Mouse (Mus musculus): Measurements from ENCODE around the gene Zswim3. TPM values are rescaled to one million over a fixed set of nuclear protein-coding genes. Genes with fewer than 3 reads are reported as not detected.

The Zswim3 gene
- polyA plus RNA-seq (2015; fragmentation: Illumina TruSeq; extraction: RNeasy Lipid Tissue Mini Kit (QIAGEN cat#74804); ENCODE audit: insufficient read depth, low replicate concordance), result 5.5 TPM

DNA sequence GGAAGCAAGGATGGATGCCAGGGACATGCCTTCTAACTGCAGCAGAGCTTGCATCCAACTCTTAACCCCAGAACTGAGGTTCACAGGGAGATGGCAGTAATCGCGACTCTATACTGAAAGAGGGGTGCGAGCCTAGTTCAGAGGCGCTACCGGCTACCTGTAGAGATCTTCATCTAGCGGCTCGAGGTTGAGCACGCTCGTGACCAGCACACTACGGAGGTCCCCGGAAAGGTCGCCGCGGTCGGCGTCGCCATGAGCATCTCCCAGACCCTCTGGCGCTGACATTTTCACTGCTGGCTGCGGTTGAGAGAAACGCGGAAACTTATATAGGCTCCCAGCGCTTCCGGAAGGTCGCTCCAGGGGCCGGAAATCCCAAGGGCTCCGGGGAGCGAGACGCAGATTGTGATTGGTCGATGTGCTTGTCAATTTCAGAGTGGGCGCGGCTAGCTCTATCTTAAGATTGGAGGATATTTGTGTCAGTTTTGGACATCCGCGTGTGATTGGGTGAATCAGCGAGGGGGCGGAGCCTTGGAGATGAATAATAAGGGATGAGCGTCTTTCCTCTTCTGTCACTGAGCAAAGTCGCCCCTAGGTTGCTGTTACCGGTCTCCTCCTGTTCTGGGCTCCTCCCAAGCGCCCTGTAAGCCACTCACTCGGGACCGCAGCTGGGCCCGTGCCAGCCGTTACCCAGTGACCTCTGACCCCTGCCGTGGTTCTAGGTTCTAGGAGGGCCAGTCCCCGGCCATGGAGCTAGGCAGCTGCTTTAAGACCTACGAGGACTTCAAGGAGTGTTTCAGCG is at the start of gene Zswim3, which contains the start of gene Acot8:
Gene Zswim3, plus strand, starts transcription at position 566 of the 799 bp plus-strand sequence.
Gene Acot8, minus strand, starts transcription at position 350 of the 799 bp plus-strand sequence.

DNA sequence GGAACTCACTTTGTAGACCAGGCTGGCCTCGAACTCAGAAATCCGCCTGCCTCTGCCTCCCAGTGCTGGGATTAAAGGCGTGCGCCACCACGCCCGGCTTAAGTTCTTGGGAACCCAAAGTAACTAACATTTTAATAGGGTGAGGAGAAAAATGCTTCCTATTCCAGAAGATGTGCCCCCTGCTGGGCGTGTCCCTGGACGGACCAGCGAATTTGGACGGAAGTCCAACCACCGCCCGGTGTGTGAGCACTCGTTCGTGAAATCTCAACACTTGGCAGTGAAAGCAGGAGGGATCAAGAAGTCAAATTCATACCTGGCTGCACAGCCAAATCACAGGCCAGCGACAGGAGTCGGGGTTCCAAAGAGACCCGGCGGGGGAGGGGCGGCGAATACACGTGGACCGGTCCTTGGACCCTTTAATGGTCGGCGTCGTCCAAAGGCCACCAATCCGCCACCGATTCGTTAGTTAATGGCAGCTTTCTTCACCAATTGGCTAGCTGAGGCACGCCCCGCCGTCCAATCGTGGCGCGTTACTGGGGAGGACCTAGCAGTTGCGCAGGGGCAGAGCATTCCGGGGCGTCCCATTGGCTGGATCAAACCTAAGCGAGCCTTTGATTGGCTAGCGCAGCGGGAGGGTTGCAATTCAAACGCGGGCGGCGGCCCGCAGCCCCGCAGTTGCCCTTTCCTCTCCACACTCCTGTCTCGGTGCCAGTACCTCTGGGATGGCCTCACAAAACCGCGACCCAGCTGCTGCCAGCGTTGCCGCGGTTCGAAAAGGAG is 35.5 kb upstream of the Zswim3 start, which contains the start of gene Ube2c:
Gene Ube2c, plus strand, starts transcription at position 641 of the 780 bp plus-strand sequence.

DNA sequence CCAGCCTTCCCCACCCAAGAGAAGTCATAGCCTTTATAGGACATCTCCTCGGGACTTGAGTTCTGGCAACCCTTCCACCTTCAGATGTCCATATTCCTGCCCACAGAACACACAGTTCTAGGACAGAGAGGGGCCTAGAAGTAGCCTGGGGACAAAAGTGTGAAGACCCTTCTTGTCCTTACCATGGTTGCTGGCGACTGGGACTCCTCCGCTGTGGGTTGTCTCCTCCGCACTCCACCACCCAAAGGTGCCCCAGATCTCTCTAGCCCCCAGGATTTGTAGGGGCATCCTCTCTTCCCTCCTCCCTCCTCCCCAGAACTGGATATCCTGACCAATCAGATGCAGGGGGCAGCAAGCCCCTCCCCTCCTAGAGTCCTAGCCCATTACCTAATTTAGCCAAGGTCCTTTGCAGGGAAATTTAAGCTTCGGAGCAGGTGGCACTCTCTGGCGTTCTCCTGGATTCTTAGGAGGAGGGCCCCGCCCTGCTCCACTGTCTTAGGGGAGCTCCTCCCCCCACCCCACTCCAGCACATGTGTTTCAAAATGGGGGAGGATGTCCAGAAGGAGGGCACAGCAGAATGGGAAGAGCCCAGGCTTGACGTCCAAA is 25.3 kb upstream of the Zswim3 start, which contains the start of gene Tnnc2:
Gene Tnnc2, minus strand, starts transcription at position 487 of the 606 bp plus-strand sequence.

DNA sequence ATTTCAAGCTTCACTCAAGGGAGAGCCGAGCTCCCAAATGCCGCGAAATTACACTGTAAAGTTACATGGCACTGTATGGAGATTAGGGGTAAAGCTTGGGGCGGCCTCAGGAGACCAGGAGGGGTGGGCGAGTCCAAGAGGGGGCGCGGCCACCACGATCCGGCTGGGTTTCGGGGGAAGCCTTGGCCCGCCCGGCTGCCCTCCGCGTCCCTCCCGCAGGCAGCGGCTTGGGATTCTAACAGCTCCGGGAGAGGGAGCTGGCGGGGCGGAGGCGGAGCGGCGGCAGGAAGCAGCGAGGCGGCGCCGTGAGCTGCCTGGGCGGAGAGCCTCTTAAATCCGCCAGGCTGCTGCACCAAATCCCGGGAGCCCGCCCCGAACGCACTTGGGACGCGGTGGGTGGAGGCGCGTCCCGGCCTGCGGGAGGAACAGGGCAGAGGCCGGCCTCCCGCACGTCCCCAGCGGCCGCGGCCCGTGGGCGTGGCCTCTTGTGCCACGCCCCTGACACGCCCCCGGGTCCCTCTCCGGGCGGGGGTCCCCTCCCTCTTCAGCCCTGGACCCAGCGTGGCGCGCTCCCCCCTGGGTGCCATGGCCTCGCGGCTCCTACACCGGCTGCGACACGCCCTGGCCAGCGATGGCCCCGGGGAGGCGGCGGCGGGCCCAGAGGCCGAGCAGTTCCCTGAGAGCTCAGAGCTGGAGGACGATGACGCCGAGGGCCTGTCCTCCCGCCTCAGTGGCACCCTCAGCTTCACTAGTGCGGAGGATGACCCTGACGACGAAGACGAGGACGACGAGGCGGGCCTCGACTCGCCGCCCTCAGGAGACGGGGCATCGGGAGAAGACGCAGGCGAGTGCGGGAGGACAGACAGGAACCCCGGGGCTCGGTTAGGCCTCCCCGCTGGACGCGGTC is 19.2 kb upstream of the Zswim3 start, which contains the start of gene Snx21:
Gene Snx21, plus strand, starts transcription at position 343 of the 907 bp plus-strand sequence.

DNA sequence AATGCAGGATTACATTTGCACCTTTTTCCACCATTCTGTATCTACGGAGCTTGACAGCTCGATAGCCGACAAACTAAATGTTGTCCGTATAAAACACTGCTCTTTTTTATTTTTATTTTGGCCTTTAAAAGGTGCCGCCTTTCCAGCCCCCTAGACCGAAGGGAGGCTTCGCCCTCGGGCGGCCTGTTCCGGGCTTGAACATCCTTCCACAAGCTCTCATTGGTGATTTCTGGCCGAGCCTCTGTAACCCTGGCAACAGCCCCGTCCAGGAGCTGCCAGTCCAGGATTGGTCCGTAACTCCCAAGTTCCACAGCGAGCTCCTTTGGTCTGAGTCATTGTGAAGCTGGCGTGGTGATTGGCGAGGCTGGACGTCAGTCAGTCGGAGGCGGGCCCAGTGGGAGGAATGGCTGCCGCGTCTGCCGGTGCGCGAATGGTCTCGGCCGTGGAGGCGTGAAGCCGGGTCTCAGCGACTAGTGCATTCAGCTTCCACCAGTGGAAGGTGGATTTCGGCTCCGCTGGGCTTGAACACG is 17.8 kb downstream of the Zswim3 start, which contains the start of gene Zswim1:
Gene Zswim1, plus strand, starts transcription at position 51 of the 530 bp plus-strand sequence.

DNA sequence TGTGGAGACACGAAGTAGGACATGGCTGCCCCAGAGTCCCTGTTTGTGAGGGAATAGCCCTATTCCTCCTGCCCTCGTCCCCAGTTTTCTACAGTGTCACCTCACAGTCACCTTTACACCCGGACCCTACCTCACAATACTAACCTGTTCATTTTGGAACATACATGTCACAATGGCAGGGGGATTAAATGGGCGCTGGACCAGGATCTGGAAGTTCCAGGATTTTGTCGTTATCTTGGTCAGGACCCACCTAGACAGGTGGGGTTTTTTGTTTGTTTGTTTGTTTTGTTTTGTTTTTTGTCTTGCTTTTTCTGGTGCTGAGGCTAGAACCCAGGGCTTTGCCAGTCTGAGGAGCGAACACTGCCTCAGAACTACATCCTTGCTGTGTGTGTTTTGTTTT is 23.5 kb downstream of the Zswim3 start, which contains the start of gene Spata25:
Gene Spata25, minus strand, starts transcription at position 101 of the 400 bp plus-strand sequence.

DNA sequence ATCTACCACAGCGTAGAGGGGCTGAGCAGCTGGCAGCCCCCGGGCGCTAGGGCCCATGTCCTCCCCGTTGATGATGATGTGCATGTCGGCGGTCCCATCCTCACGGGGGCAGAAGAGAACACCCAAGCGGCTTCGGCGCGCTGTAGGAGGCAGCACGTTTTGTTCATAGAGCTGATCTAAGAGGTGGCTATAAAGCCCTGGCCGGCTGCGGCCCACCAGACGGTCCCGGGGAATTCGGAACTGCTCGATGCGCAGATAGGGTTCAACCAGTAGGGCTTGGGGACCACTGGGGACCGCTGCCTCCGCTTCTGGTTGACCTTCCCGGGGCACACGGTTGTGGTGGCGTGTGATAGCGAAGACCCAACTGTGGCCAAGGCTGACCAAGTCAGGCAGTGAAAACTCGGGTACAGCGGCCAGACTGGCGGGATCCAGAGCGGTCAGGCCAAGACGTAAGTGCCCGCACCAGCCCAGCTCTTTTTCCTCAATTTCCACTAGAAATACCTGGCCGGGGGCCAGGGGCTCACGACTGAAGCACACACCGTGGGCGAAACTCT is 27.9 kb downstream of the Zswim3 start, which contains the start of gene Ctsa:
Gene Ctsa, plus strand, starts transcription at position 126 of the 554 bp plus-strand sequence.

DNA sequence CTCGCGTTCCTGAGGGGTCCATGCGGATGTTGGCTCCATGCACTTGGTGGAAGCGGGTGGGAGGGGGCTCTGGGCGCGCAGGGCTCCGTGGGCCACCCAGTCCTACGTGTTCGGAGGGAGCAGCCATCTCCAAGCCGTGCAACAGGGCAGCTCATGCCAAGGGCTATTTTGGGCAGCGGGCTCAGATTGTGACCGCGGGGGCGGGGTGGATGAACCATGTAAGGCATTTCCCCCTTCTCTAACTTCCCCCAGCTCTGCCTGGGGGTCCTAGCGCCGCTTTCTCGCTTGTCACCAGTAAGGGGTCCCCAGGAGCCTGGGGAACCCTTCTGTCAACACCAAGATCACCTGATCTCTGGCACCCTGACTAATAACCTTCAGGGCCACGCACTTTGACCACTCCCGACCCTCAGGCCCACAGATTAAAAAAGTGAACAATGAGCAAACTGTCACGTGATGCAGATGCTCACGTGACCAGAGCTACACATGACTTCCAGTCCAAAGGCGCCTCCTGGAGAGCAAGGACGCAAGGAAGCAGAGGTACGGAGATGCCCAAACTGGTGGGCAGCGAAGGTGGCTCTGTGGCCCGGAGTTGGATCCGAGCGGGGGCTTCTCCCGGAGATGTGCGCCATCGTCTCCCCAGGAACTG is 28.5 kb downstream of the Zswim3 start, which contains the start of gene Neurl2:
Gene Neurl2, minus strand, starts transcription at position 143 of the 646 bp plus-strand sequence.

DNA sequence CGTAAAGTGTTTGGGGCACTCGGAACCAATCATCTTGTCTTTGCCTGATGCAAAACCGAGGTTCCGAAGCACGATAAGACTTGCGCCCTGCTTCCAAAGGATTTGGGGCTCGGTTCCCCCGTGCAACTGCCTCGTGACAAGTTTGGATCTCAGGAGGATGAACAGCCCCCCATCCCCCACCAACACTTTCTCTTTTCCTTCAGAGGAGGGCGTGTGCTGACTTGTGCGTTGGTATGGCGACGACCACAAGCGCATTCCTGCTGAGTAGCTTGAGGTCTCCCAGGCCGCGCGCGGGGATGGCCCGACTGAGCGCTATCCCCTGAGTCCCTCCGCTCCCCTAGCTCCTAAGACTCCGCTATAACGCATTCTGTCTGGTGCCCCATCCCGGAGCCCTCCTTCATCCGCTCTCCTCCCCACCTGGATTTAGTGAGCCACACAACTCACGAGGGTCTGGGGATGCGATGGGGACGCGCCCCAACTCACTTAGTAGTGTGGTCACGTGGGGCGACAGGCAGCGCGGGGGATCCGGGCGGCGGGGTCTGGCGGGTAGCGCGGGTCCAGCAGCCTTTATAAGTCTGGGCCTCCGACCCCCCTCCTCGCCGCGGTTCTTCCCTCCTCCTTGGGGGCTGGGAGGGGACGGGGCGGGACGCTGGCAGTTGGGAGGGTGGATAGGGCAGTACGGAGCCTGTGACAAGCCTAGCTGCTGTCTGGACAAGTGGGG is 52.4 kb downstream of the Zswim3 start, which contains the start of gene Pltp:
Gene Pltp, minus strand, starts transcription at position 611 of the 721 bp plus-strand sequence.

Other genes starting within 250 kb of the Zswim3 start
- gene Wfdc2, start 242.7 kb upstream of the Zswim3 start, polyA plus RNA-seq (2015; fragmentation: Illumina TruSeq; extraction: RNeasy Lipid Tissue Mini Kit (QIAGEN cat#74804); ENCODE audit: insufficient read depth, low replicate concordance), result not detected
- gene Spint3, start 231.6 kb upstream of the Zswim3 start, polyA plus RNA-seq (2015; fragmentation: Illumina TruSeq; extraction: RNeasy Lipid Tissue Mini Kit (QIAGEN cat#74804); ENCODE audit: insufficient read depth, low replicate concordance), result not detected
- gene Wfdc6a, start 219.7 kb upstream of the Zswim3 start, polyA plus RNA-seq (2015; fragmentation: Illumina TruSeq; extraction: RNeasy Lipid Tissue Mini Kit (QIAGEN cat#74804); ENCODE audit: insufficient read depth, low replicate concordance), result 0.44 TPM
- gene Eppin, start 211.5 kb upstream of the Zswim3 start, polyA plus RNA-seq (2015; fragmentation: Illumina TruSeq; extraction: RNeasy Lipid Tissue Mini Kit (QIAGEN cat#74804); ENCODE audit: insufficient read depth, low replicate concordance), result not detected
- gene Wfdc6b, start 191.6 kb upstream of the Zswim3 start, polyA plus RNA-seq (2015; fragmentation: Illumina TruSeq; extraction: RNeasy Lipid Tissue Mini Kit (QIAGEN cat#74804); ENCODE audit: insufficient read depth, low replicate concordance), result not detected
- not detected for gene Wfdc8, start 191.5 kb upstream of the Zswim3 start, polyA plus RNA-seq (2015; fragmentation: Illumina TruSeq; extraction: RNeasy Lipid Tissue Mini Kit (QIAGEN cat#74804); ENCODE audit: insufficient read depth, low replicate concordance)
- not detected for gene Wfdc16, start 166.3 kb upstream of the Zswim3 start, polyA plus RNA-seq (2015; fragmentation: Illumina TruSeq; extraction: RNeasy Lipid Tissue Mini Kit (QIAGEN cat#74804); ENCODE audit: insufficient read depth, low replicate concordance)
- gene Wfdc10, start 149.1 kb upstream of the Zswim3 start, polyA plus RNA-seq (2015; fragmentation: Illumina TruSeq; extraction: RNeasy Lipid Tissue Mini Kit (QIAGEN cat#74804); ENCODE audit: insufficient read depth, low replicate concordance), result not detected
- not detected for gene Wfdc9, start 148.5 kb upstream of the Zswim3 start, polyA plus RNA-seq (2015; fragmentation: Illumina TruSeq; extraction: RNeasy Lipid Tissue Mini Kit (QIAGEN cat#74804); ENCODE audit: insufficient read depth, low replicate concordance)
- gene Wfdc11, start 131.0 kb upstream of the Zswim3 start, polyA plus RNA-seq (2015; fragmentation: Illumina TruSeq; extraction: RNeasy Lipid Tissue Mini Kit (QIAGEN cat#74804); ENCODE audit: insufficient read depth, low replicate concordance), result not detected
- not detected for gene Wfdc13, start 120.0 kb upstream of the Zswim3 start, polyA plus RNA-seq (2015; fragmentation: Illumina TruSeq; extraction: RNeasy Lipid Tissue Mini Kit (QIAGEN cat#74804); ENCODE audit: insufficient read depth, low replicate concordance)
- not detected for gene Spint4, start 106.6 kb upstream of the Zswim3 start, polyA plus RNA-seq (2015; fragmentation: Illumina TruSeq; extraction: RNeasy Lipid Tissue Mini Kit (QIAGEN cat#74804); ENCODE audit: insufficient read depth, low replicate concordance)
- gene Spint5, start 89.8 kb upstream of the Zswim3 start, polyA plus RNA-seq (2015; fragmentation: Illumina TruSeq; extraction: RNeasy Lipid Tissue Mini Kit (QIAGEN cat#74804); ENCODE audit: insufficient read depth, low replicate concordance), result not detected
- gene Wfdc3, start 59.2 kb upstream of the Zswim3 start, polyA plus RNA-seq (2015; fragmentation: Illumina TruSeq; extraction: RNeasy Lipid Tissue Mini Kit (QIAGEN cat#74804); ENCODE audit: insufficient read depth, low replicate concordance), result 0.39 TPM
- 16.4 TPM for gene Dnttip1, start 59.1 kb upstream of the Zswim3 start, polyA plus RNA-seq (2015; fragmentation: Illumina TruSeq; extraction: RNeasy Lipid Tissue Mini Kit (QIAGEN cat#74804); ENCODE audit: insufficient read depth, low replicate concordance)
- 44.2 TPM for gene Ube2c, start 35.2 kb upstream of the Zswim3 start, polyA plus RNA-seq (2015; fragmentation: Illumina TruSeq; extraction: RNeasy Lipid Tissue Mini Kit (QIAGEN cat#74804); ENCODE audit: insufficient read depth, low replicate concordance)
- gene Tnnc2, start 25.1 kb upstream of the Zswim3 start, polyA plus RNA-seq (2015; fragmentation: Illumina TruSeq; extraction: RNeasy Lipid Tissue Mini Kit (QIAGEN cat#74804); ENCODE audit: insufficient read depth, low replicate concordance), result not detected
- 5.2 TPM for gene Snx21, start 19.3 kb upstream of the Zswim3 start, polyA plus RNA-seq (2015; fragmentation: Illumina TruSeq; extraction: RNeasy Lipid Tissue Mini Kit (QIAGEN cat#74804); ENCODE audit: insufficient read depth, low replicate concordance)
- 14.0 TPM for gene Acot8, start 216 bp upstream of the Zswim3 start, polyA plus RNA-seq (2015; fragmentation: Illumina TruSeq; extraction: RNeasy Lipid Tissue Mini Kit (QIAGEN cat#74804); ENCODE audit: insufficient read depth, low replicate concordance)
- gene Zswim1, start 17.6 kb downstream of the Zswim3 start, polyA plus RNA-seq (2015; fragmentation: Illumina TruSeq; extraction: RNeasy Lipid Tissue Mini Kit (QIAGEN cat#74804); ENCODE audit: insufficient read depth, low replicate concordance), result 4.9 TPM
- not detected for gene Spata25, start 23.4 kb downstream of the Zswim3 start, polyA plus RNA-seq (2015; fragmentation: Illumina TruSeq; extraction: RNeasy Lipid Tissue Mini Kit (QIAGEN cat#74804); ENCODE audit: insufficient read depth, low replicate concordance)
- 161 TPM for gene Ctsa, start 27.8 kb downstream of the Zswim3 start, polyA plus RNA-seq (2015; fragmentation: Illumina TruSeq; extraction: RNeasy Lipid Tissue Mini Kit (QIAGEN cat#74804); ENCODE audit: insufficient read depth, low replicate concordance)
- 0.99 TPM for gene Neurl2, start 28.4 kb downstream of the Zswim3 start, polyA plus RNA-seq (2015; fragmentation: Illumina TruSeq; extraction: RNeasy Lipid Tissue Mini Kit (QIAGEN cat#74804); ENCODE audit: insufficient read depth, low replicate concordance)
- 10.2 TPM for gene Pltp, start 52.6 kb downstream of the Zswim3 start, polyA plus RNA-seq (2015; fragmentation: Illumina TruSeq; extraction: RNeasy Lipid Tissue Mini Kit (QIAGEN cat#74804); ENCODE audit: insufficient read depth, low replicate concordance)
- gene Pcif1, start 74.2 kb downstream of the Zswim3 start, polyA plus RNA-seq (2015; fragmentation: Illumina TruSeq; extraction: RNeasy Lipid Tissue Mini Kit (QIAGEN cat#74804); ENCODE audit: insufficient read depth, low replicate concordance), result 21.7 TPM
- gene Zfp335, start 106.7 kb downstream of the Zswim3 start, polyA plus RNA-seq (2015; fragmentation: Illumina TruSeq; extraction: RNeasy Lipid Tissue Mini Kit (QIAGEN cat#74804); ENCODE audit: insufficient read depth, low replicate concordance), result 9.1 TPM
- 17.7 TPM for gene Mmp9, start 135.7 kb downstream of the Zswim3 start, polyA plus RNA-seq (2015; fragmentation: Illumina TruSeq; extraction: RNeasy Lipid Tissue Mini Kit (QIAGEN cat#74804); ENCODE audit: insufficient read depth, low replicate concordance)
- 2.0 TPM for gene Slc12a5, start 155.7 kb downstream of the Zswim3 start, polyA plus RNA-seq (2015; fragmentation: Illumina TruSeq; extraction: RNeasy Lipid Tissue Mini Kit (QIAGEN cat#74804); ENCODE audit: insufficient read depth, low replicate concordance)
- 44.6 TPM for gene Ncoa5, start 229.8 kb downstream of the Zswim3 start, polyA plus RNA-seq (2015; fragmentation: Illumina TruSeq; extraction: RNeasy Lipid Tissue Mini Kit (QIAGEN cat#74804); ENCODE audit: insufficient read depth, low replicate concordance)